Mouse (Mus musculus) heart, embryonic 13.5 days (tissue): ENCODE results near the gene Nup62. TPM values are rescaled to one million over a fixed set of nuclear protein-coding genes. Genes with fewer than 3 reads are reported as not detected.

Source experiments
- ATAC-seq: fragments of 200-750 bp; cut with Nextera tagmentation; 2 replicates; pipeline ENCODE4 v1.8.0; 2017; ENCODE audit warnings: moderate TSS enrichment; ENCODE audit not compliant: insufficient number of reproducible peaks, low FRiP score, low TSS enrichment; ENCODE audit errors: extremely low read depth
- H3K27ac ChIP-seq: fragments of 300-500 bp; sonication (generic); replicated peaks from 2 replicates; pipeline ENCODE4 v1.5.1; 2015; ENCODE audit warnings: moderate library complexity, mild to moderate bottlenecking, inconsistent platforms
- H3K27me3 ChIP-seq: fragments of 300-500 bp; sonication (generic); replicated peaks from 2 replicates; pipeline ENCODE4 v1.6.1; 2015; ENCODE audit warnings: mild to moderate bottlenecking, inconsistent platforms
- H3K36me3 ChIP-seq: fragments of 300-500 bp; sonication (generic); 2 replicates; pipeline ENCODE4 v1.6.1; 2015; ENCODE audit warnings: mild to moderate bottlenecking, inconsistent platforms
- H3K4me1 ChIP-seq: fragments of 300-500 bp; sonication (generic); 2 replicates; pipeline ENCODE4 v1.6.1; 2015; ENCODE audit warnings: inconsistent platforms
- H3K4me2 ChIP-seq: fragments of 300-500 bp; sonication (generic); 2 replicates; pipeline ENCODE4 v1.6.1; 2015; ENCODE audit warnings: inconsistent platforms, mild to moderate bottlenecking, moderate library complexity
- H3K4me3 ChIP-seq: fragments of 300-500 bp; sonication (generic); 2 replicates; pipeline ENCODE4 v1.5.1; 2015; ENCODE audit warnings: moderate library complexity, mild to moderate bottlenecking, inconsistent platforms
- H3K9ac ChIP-seq: fragments of 300-500 bp; sonication (generic); 2 replicates; pipeline ENCODE4 v1.6.1; 2015; ENCODE audit warnings: inconsistent platforms, mild to moderate bottlenecking, moderate library complexity
- H3K9me3 ChIP-seq: fragments of 300-500 bp; sonication (generic); 2 replicates; pipeline ENCODE4 v1.6.1; 2016; ENCODE audit warnings: inconsistent platforms
- WGBS: fragments of 180-500 bp; shearing (Covaris S2); methylation state at CpG from one replicate; pipeline ENCODE4 v1.1.7; 2015; ENCODE audit warnings: mixed read lengths; 5-methylcytosine and 5-hydroxymethylcytosine counted together
- polyA plus RNA-seq: library from polyadenylated mRNA; unstranded; fragments of >200 nt; fragmentation: Nextera tagmentation; extraction: Ambion mirVana; gene quantifications from 2 replicates; pipeline ENCODE4 v1.2.1, GENCODE M21; 2015

Nup62 gene
- polyA plus RNA-seq, 1 experiment from 2014 or later, result 77.5 TPM

DNA sequence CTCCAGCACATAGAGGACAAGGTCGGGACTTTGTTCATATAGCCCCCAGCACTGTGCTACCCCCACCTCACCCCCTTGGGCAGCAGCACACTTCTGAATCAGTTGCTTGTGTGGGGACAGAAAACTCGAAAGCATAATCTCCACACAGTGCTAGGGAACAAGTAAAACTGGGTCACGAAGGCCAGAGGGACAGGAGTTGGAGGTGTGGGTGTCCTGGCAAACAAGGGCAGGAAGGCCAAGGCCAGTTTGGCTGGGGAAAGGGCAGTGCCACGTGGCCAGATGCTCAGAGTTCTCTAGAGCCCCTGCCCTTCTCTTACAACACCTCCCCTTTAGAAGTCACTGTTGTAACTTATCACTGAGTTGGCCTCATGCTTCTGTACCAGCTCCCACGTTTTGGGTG is 4.0 kb downstream of the Nup62 start:
- Histone ChIP-seq H3K27ac (0 out of 2 replicates have a peak overlapping the region, but pooled peaks have one; percentile 12), H3K4me2 (peak overlapping the region; percentile 86), H3K4me1 (peaks cover 77% of the 10 kb centered on the region), H3K27me3 (no peaks in the 10 kb centered on the region), H3K4me3 (peak overlapping the region; percentile 90; the same call in 1 of the 2 replicates), H3K9me3 (no peaks in the 10 kb centered on the region), H3K9ac (peak overlapping the region; percentile 98), H3K36me3 (peaks cover 7% of the 10 kb centered on the region; the same call in 1 of the 2 replicates)
- WGBS, result 50% methylated on average over 5 of the region's 5 CpGs
- no peak for ATAC-seq

DNA sequence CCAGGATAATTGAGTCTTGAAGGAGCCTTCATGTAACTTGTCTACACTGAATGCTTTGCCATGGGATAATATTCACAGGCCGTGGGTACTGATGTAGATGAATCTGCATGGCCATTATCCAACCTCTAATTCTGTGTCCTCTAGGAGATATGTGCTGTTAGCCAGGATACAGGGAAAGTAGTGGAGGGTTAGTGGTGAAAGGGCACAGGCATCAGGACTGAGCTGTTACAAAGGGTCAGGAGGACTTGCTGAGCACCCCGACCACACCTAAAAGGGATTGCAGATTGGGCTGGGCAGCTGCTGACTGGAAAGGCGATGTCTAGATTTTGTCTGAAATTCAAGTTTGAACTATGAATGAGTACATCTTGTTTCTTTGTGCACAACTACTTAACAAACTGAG is 4.6 kb downstream of the Nup62 start:
- Histone ChIP-seq H3K27ac (no peak overlapping the region), H3K9me3 (no peaks in the 10 kb centered on the region), H3K4me1 (peaks cover 78% of the 10 kb centered on the region), H3K27me3 (no peaks in the 10 kb centered on the region), H3K4me3 (no peak overlapping the region), H3K4me2 (no peak overlapping the region), H3K9ac (0 out of 2 replicates have a peak overlapping the region, but pooled peaks have one; percentile 98), H3K36me3 (peaks cover 7% of the 10 kb centered on the region; the same call in 1 of the 2 replicates)
- no peak for ATAC-seq
- 72% methylated on average over 3 of the region's 3 CpGs for WGBS

DNA sequence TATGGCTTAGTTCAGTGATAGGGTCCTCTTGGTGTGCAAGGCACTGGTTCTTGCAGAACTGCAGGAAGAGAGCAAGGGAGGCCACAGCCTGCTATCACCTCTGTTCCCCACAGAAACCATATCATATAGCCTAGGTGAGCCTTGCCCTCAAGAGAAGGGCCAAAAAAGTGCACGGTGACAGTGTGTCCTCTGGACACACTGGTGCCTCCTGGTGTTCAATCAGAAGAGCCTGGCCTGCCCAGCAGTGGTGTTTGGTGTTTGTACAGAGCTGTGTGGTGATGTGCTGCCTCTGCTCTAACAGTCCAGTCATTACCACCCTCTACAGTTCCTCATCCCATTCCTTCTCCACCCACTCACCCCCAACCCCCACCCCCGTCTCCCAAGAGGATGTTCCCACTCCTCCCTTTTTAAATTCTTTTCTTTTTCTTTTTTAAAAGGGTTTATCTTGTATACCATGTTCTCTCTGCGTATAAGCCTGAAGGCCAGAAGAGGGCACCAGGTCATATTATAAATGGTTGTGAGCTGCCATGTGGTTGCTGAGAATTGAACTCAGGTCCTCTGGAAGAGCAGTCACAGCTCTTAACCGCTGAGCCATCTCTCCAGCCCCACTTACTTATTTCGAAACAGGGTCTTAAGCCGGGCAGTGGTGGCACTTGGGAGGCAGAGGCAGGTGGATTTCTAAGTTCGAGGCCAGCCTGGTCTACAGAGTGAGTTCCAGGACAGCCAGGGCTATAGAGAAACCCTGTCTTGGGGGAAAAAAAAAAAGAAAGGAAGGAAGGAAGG is 6.0 kb downstream of the Nup62 start:
- no peak for ATAC-seq
- Histone ChIP-seq H3K4me3 (no peak overlapping the region), H3K27me3 (no peaks in the 10 kb centered on the region), H3K9ac (no peak overlapping the region), H3K36me3 (peaks cover 10% of the 10 kb centered on the region), H3K9me3 (no peaks in the 10 kb centered on the region), H3K4me2 (no peak overlapping the region), H3K27ac (no peak overlapping the region), H3K4me1 (peaks cover 91% of the 10 kb centered on the region)
- 80% methylated on average over 7 of the region's 7 CpGs for WGBS

DNA sequence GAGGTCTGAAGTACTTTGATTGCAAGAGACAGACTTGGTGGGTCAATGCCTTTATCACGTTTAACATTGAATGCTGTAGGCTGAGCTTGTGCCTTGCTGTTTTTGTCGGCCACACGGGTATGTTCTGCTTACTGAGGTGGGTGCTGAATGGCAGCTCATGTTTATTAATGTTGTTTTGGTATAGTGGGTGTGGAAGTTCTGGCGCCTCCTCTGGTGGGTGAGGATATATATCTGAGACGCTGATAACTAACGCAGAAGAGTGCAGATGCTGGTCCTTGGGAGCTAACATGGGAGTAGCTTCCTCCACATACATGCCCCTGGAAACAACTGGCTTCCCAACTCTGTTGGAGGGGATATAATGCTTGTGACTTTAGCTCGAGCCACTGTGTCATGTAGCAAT is 7.5 kb downstream of the Nup62 start:
- H3K27ac ChIP-seq, result no peak overlapping the region
- no peaks in the 10 kb centered on the region for H3K9me3 ChIP-seq
- H3K4me3 ChIP-seq, result no peak overlapping the region
- peaks cover 15% of the 10 kb centered on the region for H3K36me3 ChIP-seq
- WGBS, result 34% methylated on average over 7 of the region's 7 CpGs
- peaks cover 80% of the 10 kb centered on the region for H3K4me1 ChIP-seq
- no peak for ATAC-seq
- no peaks in the 10 kb centered on the region for H3K27me3 ChIP-seq
- no peak overlapping the region for H3K4me2 ChIP-seq
- peak overlapping the region; percentile 8 for H3K9ac ChIP-seq

DNA sequence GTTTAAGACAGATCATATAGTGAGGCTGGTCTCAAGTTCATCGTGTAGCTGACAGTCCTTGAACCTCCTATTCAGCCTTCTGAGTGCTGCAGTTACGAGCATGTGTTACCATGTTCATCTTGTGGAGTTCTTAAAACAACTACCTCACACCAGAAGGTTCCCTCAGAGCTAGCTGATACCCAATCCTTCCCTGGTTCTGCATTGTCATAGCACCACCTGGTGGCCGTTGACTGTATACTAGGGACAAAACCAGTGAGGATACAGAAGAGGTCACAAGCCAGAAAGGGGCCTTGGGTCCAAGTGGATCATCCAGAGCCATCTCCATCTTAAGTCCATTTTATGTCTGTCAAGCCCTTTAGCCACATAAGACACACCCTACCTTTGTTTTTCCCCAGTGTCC is 9.0 kb downstream of the Nup62 start:
- H3K9ac ChIP-seq, result 0 out of 2 replicates have a peak overlapping the region, but pooled peaks have one; percentile 24
- no peak overlapping the region for H3K4me3 ChIP-seq
- peaks cover 25% of the 10 kb centered on the region for H3K36me3 ChIP-seq
- H3K4me1 ChIP-seq, result peaks cover 65% of the 10 kb centered on the region
- no peak overlapping the region for H3K4me2 ChIP-seq
- H3K27me3 ChIP-seq, result no peaks in the 10 kb centered on the region
- no peak overlapping the region for H3K27ac ChIP-seq
- ATAC-seq, result no peak
- 27% methylated on average over 3 of the region's 3 CpGs for WGBS
- no peaks in the 10 kb centered on the region for H3K9me3 ChIP-seq

DNA sequence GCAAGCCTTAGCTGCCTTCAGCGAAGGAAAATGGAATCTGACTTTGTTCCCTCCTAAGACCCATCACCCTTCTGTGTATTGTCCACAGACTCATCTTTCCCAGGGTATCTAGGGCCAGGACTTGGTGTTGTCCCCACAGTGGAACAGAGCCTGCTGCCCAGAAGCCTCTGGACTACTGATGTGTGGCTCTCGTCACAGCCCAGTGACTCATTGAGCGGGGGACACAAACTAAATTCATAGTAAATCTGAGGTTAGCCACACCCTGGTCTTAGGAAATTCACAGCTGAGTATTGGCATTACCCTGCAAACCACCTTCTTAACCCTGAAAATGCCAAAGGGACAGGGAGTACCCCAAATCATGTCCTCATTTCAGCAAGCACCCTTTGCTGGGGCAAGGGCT is 10.9 kb downstream of the Nup62 start:
- no peaks in the 10 kb centered on the region for H3K27me3 ChIP-seq
- no peak overlapping the region for H3K4me3 ChIP-seq
- no peak overlapping the region for H3K27ac ChIP-seq
- peaks cover 44% of the 10 kb centered on the region for H3K36me3 ChIP-seq
- H3K4me1 ChIP-seq, result peaks cover 46% of the 10 kb centered on the region
- H3K9ac ChIP-seq, result no peak overlapping the region
- ATAC-seq, result no peak
- no peaks in the 10 kb centered on the region for H3K9me3 ChIP-seq
- 89% methylated on average over 3 of the region's 3 CpGs for WGBS
- no peak overlapping the region for H3K4me2 ChIP-seq

DNA sequence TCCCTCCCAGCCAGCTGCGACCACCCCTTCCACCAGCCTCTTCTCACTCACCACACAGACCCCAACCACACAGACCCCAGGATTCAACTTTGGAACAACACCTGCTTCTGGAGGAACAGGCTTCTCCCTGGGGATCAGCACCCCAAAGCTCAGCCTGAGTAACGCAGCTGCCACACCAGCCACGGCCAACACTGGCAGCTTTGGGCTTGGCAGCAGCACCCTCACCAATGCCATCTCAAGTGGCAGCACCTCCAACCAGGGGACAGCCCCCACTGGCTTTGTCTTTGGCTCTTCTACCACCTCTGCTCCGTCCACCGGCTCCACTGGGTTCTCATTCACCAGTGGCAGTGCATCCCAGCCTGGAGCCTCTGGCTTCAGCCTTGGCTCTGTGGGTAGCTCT is 12.8 kb downstream of the Nup62 start:
- H3K4me3 ChIP-seq, result no peak overlapping the region
- peaks cover 34% of the 10 kb centered on the region for H3K4me1 ChIP-seq
- no peak overlapping the region for H3K9ac ChIP-seq
- H3K36me3 ChIP-seq, result peaks cover 49% of the 10 kb centered on the region
- H3K27ac ChIP-seq, result no peak overlapping the region
- H3K4me2 ChIP-seq, result no peak overlapping the region
- ATAC-seq, result no peak
- 86% methylated on average over 5 of the region's 5 CpGs for WGBS
- no peaks in the 10 kb centered on the region for H3K9me3 ChIP-seq
- no peaks in the 10 kb centered on the region for H3K27me3 ChIP-seq

DNA sequence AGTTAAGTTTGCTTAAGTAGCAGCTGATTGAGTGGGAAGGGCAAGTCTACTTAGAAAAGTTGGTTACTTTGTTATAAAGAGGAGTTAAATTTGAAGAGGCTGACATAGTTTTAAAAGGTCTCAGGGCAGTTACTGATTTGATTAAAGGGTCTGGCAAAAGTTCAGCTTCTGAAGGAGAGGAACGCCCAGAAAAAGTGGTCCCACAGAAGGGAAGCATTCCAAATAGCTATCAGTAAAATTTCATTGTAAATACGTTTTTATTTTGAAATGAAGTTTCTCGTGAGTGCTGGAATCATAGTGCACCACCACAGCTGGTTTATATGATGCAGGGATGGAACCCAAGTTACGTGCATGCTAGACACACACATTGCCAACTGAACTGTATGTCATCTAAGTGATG is 16.9 kb downstream of the Nup62 start:
- H3K4me1 ChIP-seq, result peaks cover 9% of the 10 kb centered on the region; the same call in 1 of the 2 replicates
- H3K27ac ChIP-seq, result no peak overlapping the region
- ATAC-seq, result no peak
- H3K27me3 ChIP-seq, result 0 out of 2 replicates have a peak, but pooled peaks cover 1% of the 10 kb centered on the region
- no peak overlapping the region for H3K4me3 ChIP-seq
- no peaks in the 10 kb centered on the region for H3K9me3 ChIP-seq
- peaks cover 46% of the 10 kb centered on the region for H3K36me3 ChIP-seq
- no peak overlapping the region for H3K4me2 ChIP-seq
- no peak overlapping the region for H3K9ac ChIP-seq
- WGBS, result 73% methylated on average over 4 of the region's 4 CpGs

DNA sequence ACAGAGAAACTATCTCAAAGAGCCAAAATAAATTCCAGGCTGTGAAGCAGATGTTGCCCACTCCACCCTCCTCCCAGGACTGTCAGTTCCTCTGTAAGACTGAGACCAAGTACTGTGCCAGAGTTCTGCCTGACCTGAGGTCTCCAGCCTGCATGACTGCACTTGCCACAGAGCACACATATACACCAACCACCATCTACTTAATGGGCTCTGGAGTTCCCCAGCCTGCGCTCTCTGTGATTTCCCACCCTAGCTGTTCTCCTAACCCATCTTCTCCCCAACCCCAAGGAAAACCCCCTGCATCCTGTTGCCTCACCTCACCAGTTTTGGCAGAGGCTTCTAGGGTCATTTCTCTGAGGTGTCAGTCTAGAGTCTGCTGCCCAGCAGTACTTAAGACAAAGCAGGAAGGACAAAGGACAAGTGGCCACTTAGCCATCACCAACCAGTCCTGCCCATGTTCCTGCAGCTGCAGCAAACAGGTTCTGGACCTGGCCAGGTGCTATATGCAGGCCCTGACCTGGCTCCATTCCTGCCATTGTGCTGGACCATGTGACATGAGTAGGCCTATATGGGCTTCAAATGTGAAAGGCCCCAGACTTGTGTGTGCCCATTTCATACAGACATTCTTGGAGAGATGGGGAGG is 19.6 kb downstream of the Nup62 start:
- 88% methylated on average over 1 of the region's 1 CpGs for WGBS
- no peak for ATAC-seq

DNA sequence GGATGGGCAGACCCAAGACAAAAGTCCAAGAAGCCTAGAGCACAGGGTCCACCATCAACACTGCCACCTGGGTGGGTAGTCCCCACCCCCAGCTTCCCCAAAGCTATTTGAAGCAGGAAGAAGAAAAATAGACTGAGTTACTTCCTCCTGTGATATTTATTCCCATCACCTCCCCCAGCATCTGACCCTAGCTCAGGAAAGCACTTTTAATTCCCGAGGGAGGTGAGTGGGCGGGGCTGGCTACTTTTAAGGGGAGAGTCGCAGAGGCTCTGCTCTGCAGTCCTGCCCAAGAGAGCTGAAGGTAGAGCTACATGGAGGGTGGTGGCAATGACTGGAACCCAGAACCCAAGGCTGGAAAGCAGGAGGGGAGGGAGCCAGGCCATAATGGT is 20.1 kb downstream of the Nup62 start:
- no peak overlapping the region for H3K27ac ChIP-seq
- no peak overlapping the region for H3K9ac ChIP-seq
- H3K9me3 ChIP-seq, result no peaks in the 10 kb centered on the region
- H3K4me2 ChIP-seq, result no peak overlapping the region
- ATAC-seq, result no peak
- H3K4me1 ChIP-seq, result peaks cover 25% of the 10 kb centered on the region
- no peak overlapping the region for H3K4me3 ChIP-seq
- H3K27me3 ChIP-seq, result peaks cover 26% of the 10 kb centered on the region
- peaks cover 20% of the 10 kb centered on the region for H3K36me3 ChIP-seq
- 49% methylated on average over 3 of the region's 3 CpGs for WGBS

More for the DNA sequence above, 19.6 kb downstream of the Nup62 start:
- H3K36me3 ChIP-seq, result peaks cover 20% of the 10 kb centered on the region
- peaks cover 20% of the 10 kb centered on the region for H3K27me3 ChIP-seq
- no peak overlapping the region for H3K9ac ChIP-seq
- H3K4me2 ChIP-seq, result no peak overlapping the region
- no peak overlapping the region for H3K4me3 ChIP-seq
- peaks cover 24% of the 10 kb centered on the region for H3K4me1 ChIP-seq
- no peaks in the 10 kb centered on the region for H3K9me3 ChIP-seq
- H3K27ac ChIP-seq, result no peak overlapping the region

DNA sequence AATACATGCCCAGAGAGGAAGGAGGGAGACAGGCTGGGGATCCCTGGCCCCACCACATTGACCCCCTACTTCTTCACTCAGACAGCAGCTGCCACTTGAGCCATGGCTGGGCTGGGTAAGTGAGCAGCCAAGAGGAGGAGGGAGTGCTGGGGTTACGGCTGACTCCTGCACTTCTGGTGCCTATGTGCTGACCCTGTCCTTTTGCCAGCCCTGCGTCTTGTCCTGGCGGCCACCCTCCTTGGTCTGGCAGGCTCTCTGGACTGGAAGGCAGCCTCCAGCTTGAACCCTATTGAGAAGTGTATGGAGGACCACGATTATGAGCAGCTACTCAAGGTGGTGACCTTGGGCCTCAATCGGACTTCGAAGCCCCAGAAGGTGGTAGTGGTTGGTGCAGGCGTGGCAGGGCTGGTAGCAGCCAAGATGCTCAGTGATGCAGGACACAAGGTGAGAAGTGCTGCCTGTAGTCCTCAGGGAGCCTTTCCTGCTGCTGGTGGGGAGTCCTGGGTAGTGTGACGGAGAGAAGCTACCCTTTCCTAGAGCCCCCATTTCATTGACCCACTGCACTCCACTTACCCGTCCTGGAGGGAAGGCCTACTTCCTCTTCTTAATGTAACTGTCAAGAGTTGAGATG is 20.6 kb downstream of the Nup62 start:
- no peak for ATAC-seq
- H3K27ac ChIP-seq, result no peak overlapping the region
- no peak overlapping the region for H3K4me2 ChIP-seq
- H3K9ac ChIP-seq, result no peak overlapping the region
- H3K27me3 ChIP-seq, result peaks cover 30% of the 10 kb centered on the region
- WGBS, result 72% methylated on average over 9 of the region's 9 CpGs
- peaks cover 25% of the 10 kb centered on the region for H3K4me1 ChIP-seq
- H3K9me3 ChIP-seq, result no peaks in the 10 kb centered on the region
- peaks cover 20% of the 10 kb centered on the region for H3K36me3 ChIP-seq
- no peak overlapping the region for H3K4me3 ChIP-seq
